Mouse (Mus musculus) forelimb bud, embryonic 11.5 days (tissue): ENCODE measurements around the gene Eps15.

Source experiments
- DNase-seq: peaks from one replicate; pipeline ENCODE4 v3.0.0-alpha.2; 2012; ENCODE audit warnings: low read depth, low spot score

The Eps15 gene

DNA sequence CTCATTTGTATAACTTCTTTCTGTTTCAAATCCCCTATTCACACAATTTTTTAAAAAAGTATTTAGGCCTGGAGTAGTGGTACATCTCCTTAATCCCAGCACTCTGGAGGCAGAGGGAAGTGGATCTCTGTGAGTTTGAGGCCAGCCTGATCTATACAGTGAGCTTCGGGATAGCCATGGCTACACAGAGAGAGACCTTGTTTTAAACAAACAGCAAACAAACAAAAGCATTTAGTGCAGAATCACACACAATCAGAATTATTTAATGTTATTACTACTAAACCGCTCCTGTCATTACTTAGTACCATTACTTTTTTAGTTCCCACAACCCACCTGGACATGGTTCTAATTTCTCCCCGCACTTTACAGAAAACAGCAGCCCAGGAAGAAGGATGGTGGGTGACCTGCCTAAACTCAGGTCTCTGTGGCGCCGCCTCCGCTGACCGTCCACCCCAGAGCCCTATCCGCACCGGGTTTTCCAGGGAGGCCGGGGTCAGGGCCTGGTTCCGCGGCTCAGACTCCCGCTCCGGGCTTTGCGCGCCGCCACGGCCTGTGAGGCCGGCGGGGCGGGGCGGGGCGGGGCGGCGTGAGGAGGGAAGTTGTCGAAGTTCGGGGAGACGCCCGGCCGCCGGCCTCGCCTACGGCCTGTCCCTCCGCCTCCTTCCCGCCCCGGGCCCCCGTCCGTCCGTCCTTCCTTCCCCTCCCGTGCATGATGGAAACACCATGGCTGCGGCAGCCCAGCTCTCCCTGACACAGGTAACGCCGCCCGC is at the start of gene Eps15:
Gene Eps15, plus strand, starts transcription at position 580 of the 770 bp plus-strand sequence.
- DNase-seq: peak; percentile 87

DNA sequence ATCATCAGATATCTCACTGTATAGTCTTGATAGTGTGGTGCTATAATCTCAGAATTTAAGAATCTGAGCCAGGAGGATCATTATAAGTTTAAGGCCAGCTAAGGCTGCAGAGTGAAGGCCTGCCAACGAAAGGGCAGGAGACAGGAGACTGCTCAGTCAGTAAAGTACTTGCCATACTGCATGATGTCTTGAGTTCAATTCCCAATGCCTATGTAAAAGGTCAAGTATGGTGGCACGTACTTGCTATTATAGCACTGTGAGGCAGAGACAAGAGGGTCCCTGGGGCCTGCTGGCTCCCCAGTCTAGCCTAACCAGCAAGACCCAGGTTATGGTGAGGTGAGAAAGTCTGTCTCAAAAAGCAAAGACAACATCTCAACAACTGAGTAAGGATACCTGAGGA is 45.9 kb upstream of the Eps15 start, which contains the start of gene Calr4:
Gene Calr4, plus strand, starts transcription at position 301 of the 400 bp plus-strand sequence.
- DNase-seq: no peak

DNA sequence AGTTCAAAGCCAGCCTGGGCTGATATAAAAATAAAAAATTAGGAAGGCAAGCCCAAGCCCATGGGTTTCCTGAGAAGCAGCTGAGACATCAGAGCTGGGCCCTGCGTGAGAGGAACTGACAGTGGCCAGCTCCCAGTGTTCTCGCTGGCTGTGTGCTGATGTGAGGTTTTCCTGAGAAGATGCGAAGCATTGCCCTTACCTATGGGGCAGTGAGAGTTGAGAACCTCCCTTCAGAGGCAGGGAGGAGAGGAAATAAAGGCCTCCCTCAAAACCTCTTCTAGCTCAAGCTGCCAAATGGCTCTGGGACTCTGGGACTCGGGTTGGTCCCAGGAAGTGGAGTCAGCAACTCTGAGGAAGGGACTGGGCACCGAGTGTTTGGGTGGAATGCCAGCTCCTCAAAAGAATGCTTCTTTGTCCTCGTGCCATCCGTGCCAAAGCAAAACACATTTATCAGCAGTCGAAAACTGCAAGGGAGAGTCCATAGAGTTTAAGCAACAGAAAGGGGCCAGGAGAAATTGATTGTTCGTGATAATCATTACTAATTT is 45.2 kb upstream of the Eps15 start:
- DNase-seq: no peak

DNA sequence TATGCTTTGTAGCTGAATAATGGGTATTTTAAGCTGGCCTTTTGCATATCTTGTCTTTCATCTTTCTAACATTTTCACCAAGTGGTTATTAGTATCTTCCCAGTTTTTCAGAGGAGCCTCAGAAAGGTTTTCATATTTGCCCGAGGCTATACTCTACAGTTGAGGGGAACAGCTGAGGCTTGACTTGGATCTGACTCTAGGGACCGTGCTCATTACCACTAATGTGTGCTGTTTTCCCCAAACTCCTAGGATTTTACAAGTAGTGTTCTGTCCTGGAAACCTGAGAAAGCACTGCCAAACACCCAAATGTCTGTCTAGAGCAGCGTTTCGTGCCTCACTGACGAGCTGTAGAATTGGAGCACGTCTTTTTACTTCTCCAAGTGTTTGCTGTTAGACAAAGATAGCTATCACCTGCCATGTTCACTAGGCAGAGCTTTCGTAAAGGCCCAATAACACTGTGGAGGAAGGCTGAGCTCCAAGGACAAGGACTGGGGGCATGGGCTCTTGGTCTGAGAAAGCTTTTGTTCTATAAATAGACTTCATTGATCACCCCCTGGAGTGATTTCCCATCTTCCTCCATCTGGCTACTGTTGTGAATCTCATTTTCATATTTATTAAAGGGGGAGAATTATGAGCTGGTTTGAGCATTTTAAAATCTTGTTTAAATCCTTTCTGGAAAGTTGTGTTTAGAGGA is 43.7 kb upstream of the Eps15 start:
- DNase-seq: no peak

DNA sequence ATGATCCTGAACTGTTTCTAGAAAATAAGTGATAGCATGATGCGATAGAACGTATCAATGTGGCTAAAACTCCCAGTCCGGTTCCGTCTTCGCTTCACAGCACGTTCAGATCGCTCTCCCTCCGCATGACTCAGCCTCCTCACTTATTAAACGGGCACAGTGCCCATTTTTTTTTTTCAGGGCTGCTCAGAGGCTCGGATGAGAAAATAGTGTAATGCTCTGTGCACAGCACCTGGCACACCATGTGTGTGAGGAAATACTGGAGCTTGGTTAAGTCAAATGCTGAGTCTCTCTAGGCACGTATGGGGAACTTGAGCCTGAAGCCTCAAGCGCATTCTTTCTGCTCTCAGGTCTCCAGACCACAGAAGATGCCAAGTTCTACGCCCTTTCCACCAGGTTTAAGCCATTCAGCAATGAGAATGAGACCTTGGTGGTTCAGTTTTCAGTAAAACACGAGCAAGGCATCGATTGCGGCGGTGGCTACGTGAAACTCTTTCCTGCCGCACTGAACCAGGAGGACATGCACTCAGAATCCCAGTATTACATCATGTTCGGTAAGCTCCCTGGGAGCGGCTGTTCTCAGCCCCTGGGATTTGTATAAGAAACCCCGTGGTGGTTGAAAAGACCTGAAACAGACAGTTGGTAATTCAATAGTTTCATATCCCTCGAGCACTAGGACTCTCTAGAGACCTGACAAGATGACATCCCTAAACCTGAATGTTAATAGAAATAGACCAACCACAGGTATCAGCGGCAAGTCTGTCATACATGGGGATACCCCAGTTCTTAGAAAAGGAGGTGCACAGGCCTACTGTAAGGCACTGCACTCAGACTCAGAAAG is 41.4 kb upstream of the Eps15 start:
- DNase-seq: no peak

DNA sequence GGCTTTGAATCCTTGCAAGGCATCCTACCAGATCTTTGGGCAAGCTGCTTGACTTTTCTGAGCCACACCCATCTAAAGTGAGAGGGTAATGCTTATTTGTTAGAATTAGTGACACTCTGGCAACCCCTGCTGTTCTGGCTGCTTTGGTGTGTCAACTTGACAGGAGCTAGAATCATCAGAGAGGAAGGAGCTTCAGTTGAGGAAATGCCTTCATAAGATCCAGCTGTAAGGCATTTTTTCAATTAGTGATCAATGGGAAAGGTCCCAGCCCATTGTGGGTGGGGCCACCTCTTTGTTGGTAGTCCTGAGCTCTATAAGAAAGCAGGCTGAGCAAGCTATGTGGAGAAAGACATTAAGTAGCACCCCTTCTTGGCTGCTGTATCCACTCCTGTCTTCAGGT is 38.8 kb upstream of the Eps15 start:
- DNase-seq: peak; percentile 27

DNA sequence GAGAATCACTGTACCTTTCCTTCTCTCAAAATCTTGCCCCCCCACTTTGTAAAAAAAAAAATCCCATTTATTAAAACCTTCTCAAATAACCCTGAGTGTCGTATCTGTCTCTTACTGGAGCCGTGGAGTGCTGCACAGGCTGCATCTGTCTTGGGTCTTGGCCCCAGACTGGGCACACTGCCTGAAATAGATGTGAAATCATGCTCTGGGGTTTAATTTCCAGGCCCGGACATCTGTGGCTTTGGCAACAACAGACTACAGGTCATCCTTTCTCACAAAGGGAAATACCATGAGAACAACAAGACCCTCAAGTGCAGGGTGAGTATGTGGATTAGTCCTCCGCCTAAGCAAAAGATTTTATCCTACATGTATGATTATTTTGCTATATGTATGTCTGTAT is 38.1 kb upstream of the Eps15 start:
- DNase-seq: no peak

DNA sequence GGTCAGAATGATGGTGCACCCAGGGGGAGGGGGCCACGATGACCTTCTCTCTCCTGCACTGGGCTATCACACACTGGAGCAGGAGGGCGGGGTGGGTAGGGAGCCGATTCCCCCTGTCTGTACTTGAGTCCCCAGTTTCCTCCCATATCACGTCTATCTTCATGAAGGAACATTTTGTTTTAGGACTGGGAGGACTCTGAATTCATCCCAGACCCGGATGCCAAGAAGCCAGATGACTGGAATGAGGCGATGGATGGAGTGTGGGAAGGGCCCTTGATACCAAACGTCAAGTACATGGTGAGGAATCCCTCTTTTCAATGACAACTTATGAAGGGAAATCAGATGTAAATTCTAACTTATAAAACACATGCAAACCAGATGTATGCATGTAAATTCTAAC is 35.6 kb upstream of the Eps15 start:
- no peak for DNase-seq

DNA sequence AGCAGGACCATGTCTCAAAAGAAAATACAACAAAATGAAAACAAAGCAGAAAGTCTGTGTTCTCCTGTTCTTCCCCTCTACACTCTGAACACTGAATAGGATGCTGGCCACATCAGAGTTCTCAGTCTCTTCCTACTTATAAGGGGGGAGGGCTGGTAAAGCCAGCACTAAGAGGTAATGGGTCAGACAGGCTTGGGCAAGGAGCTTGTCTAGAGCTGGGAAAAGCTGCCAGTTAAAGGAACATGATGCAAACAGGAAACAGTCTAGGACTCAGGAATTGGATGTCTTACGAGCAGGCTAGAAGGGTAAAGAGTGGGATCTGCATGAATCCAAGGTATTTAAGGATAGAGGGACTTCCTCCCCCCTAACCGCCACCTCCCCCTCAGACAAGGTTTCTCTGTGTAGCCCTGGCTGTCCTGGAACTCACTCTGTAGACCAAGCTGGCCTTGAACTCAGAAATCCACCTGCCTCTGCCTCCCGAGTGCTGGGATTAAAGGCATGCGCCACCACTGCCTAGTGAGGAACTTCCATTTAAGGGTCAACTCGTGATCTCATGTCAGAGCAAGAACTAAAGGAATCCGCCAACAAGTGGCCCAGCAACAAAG is 35.0 kb upstream of the Eps15 start:
- DNase-seq: no peak

DNA sequence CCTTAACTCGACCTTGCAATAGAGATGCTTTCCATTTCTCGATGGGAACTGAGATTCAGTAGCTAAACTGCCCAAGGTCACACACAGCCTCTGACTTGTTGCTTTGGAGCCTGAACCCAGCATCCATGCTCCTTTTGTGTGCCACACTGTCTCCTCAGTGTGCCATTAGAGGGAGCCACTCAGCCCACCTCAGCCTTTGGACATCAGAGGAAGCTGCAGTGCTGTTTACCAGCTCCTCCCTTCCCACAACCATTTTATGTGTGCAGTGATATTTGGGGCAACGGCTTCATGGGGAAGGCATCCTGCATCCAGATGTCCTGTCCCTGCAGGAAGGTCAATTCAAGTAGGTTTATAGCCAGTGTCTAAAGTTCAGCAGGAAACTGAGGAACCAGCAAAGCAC is 28.5 kb upstream of the Eps15 start:
- no peak for DNase-seq

DNA sequence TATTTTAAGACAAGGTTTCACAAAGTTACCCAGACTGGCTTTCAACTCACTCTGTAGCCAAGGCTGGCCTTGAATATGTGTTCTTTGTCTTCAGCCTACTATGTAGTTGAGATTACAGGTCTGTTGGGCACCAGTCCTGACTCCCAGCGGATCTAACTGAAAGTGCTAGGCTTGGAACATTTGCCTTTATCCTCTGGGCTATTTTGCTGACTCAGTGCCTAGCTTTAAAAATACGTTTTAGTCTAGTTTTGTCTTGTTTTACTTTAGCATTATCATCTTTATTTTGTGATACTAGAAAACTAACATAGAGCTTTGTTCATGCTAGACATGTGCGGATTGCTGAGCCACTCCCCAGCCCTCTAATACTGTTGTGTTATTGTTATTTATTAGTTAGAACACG is 27.9 kb upstream of the Eps15 start:
- DNase-seq: no peak

DNA sequence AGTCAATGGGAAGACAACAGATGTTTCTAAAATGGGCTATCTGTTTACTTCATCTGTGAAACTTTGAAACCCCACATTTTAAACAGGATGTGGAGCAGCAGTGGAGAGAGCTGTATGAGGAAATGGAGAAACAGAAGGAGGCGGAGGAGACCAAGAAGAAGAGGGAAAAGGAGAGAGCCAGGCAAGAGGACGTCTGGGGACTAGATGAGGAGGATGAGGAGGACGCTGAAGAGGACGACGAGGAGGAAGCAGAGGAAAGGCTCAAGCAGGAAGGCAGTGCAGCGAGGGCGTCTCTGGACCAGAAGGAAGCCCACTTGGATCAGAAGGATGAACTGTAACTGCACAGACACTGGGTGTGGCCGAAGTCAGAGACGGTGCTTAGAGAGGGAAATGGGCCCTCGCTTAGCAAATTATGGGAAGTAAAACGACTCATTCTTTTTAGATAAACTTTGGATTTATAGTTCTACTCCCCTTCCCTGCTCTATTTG is 26.4 kb upstream of the Eps15 start:
- no peak for DNase-seq

DNA sequence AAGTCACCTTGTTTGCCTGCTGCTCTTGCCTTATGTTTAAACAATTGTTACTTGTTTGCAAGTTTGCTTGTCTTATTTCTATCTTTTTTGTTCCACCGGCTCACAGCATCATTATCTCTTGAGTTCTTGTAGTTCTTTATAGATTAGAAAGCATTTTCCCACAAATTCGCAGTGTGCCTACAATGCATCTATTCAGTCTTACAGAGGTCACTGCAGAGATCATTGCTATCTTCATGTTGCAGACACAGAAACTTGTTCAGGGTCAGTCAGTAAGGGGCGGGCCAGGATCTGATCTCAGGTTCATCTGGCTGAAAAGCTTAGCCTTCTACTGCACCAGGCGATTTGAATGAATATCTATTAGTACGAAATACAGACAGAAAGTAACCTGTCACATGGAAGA is 25.6 kb upstream of the Eps15 start:
- no peak for DNase-seq

DNA sequence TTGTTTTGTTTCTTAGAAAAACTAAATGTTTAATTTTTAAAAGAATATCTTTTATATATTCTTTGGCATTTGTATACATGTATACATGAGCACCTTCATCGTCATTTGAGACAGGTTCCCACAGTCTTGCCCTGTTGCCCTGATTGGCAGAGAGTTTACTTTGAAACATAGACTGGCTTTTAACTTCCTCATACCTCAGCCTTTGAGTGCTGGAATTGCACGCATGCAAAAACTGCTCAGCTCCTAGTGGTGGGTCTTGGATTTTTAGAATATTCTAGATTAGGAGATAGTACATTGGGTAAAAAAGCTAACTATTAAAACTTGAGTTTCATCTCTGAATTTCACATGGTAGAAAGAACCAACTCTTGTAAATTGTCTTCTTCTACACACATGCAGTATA is 24.7 kb upstream of the Eps15 start:
- DNase-seq: no peak

DNA sequence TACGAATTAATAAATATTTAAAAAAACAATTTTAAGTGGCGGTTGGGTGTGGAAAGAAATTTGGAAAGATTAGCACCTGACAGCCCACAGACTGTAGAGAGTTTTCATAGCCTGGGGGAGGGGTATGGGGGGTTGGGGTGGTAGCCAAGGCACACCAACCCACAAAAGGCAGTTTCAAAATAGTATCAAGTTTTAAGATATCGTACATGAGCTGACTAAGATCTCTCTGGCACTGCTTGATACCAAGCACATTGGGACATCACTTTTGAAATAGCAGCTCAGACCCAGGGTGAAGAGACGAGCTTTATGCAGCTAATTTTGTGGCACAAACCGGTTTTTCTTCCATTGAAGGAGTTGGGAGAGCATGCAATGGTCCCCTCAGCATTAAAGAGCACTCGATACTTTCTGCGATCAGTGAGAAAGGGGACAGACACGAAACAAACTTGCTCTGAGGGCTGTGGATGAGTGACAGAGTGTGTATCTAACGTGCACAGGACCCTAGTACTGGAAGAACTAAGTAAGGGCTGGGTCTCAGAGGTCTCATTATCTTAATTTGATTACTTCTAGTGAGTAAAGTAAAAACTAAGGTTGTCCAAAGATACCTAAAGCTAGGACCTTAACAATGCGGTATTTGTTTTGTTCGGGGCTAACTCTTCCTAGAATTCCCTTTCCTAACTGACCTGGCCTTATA is 24.2 kb upstream of the Eps15 start:
- no peak for DNase-seq

DNA sequence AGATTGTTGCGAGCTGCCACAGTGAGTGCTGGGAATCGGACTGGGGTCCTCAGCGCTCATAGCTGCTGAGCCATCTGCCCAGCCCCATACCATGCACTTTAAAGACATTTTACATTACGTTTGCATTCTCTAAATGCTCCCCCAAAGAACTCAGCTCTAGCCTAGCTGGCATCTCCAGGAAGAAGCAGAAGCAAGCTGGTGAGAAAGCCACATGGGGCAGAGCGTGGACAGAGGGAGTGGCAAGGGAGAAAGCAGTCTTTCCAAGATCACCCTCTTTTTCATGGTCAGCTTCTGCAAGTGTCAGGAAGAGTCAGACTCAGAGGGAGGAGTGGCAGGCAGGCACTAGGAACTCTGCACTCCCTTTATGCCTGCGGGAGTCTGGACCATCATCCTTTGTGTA is 23.3 kb upstream of the Eps15 start:
- DNase-seq: no peak

DNA sequence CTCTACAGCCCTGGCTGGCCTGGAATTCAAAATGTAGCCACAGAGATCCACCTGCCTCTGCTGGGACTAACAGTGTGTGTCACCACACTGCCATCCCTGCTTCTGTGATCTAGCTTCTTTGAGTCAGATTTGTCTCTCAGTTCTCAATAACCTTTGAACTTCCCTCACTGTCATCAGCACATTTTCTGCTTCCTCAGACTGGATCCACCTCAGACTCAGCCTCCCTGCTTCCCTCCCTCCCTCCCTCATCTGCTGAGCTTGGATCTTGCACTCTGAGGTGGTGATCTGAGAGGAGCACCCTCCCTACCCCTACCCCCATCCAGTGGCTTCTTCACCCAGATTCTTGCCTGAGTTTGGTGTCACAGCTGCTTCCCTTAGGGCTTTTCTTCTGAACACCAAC is 22.4 kb upstream of the Eps15 start:
- DNase-seq: no peak

DNA sequence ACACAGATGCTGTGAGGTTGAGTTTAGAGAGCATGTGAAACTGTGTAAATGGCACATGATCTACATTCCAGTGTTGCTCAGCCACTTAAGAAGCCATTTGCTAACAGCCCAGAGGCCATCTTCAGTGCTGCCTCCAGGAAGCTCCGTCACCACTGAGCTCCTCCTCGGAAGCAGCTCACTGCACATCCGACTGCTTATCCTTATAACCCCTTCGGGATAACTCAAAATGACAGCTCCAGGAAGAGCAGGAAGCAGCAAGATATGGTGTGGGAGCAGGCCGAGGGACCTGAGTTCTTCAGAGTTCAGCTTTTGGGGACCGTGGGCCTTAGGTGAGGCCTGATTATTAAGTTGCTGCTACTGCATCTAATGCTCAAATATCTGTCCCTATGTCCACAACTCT is 18.0 kb upstream of the Eps15 start:
- DNase-seq: no peak

DNA sequence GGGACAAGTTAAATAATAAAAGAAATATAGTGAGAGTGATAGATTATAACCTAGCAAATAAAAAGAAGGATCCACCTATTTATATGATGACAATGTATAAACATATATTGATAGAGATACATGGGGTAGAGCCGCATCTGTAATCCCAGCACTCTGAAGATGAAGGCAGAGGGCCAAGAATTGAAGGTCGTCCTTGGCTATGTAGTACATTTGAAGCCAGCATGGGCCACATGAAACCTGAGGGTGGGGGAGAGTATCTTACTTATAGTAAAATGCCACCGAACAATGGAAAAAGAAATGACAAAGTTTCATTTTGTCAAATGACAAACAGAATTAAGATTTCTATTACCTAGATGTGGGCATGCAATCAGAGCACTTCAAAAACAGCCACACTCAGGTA is 14.0 kb upstream of the Eps15 start:
- DNase-seq: no peak

DNA sequence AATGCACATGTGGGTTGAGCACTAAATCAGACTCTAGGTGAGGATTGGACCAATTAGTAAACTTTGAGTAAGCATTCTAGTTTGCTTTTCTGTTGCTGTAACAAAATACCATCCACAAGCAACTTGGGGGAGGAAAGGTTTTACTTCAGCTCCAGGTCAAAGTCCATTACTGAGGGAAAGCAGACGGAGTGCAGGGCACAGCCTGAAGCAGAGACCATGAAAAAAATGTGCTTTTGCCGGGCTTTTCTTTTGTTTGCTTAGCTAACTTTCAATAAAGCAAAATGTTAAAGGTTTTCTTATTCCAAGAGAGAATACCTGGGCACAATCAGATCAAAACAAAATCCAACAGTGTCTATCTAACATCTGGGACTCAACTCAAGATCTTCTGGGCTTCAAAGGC is 13.3 kb upstream of the Eps15 start:
- DNase-seq: no peak

DNA sequence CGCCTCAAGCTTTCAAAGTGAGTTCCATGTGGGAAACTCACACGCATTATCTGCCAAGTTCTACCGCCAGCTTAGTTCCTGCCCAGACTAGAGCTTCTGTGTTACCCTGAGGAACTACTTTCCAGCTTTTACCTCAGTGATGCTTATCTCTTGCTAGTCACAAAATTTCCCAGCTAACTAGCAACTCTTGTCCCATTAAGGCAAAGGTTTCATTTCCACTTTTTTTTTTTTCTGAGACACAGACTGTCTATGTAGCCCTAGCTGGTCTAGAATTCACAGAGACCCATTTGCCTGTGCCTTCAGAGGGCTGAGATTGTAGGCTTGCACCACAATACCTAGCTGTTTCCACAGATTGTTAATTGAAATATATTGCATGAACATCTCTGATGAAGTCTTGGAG is 12.6 kb upstream of the Eps15 start:
- no peak for DNase-seq
